Mouse (Mus musculus): Measurements from ENCODE around the gene Myh9.

The Myh9 gene

DNA sequence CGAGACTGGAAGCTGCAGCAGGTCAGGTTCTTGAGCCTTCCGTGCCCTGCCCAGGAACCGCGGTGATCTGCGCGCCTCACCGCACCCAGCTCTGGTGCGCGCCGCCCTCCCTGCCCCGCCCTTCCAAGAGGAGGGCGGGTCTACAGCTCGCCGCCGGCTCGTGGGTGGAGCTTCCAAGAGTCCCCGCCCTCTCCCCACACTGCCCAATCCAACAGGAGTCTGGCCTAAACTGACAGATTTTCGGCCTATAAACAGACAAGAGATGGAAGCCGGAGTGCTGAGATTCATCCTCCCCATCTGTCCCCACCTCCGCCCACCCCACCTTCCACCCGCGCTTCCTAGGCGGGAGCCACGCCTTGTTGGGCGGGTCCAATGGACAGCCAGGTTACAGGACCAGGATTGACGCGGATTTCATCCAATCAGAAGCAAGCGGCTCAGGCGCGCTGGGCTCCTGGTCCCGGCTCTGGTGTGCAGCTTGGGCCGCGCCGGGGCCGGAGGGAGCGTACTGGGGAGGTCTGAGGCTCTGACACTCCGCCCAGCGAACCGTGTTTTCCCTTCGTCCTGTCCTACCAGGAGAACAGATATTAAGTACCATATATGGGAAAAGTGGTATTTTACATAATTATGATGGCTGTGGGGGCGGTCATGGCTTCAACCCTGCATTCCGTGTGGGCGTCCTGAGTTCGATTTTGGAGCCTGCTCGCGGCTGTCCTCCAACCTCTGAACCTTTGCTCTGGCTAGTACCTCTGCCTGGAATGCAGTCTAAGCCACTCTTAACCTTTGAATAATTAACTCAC, at the start of gene Myh9:
Myh9 (minus strand) TSS at position 129 of the 797 bp plus-strand sequence.
- in situ Hi-C loops (cut with MboI, MseI) = loop anchor here in 1 of 2 experiments (5.0 to 25.0 kb wide), 2 partner anchors 40 to 1080 kb away; no protein-coding TSS in a partner anchor

GRCm38 (mm10) chr15:77891766-77892165, 49.8 kb upstream of the Myh9 start:
- in situ Hi-C loops (cut with MboI, MseI) = no loop called here

DNA sequence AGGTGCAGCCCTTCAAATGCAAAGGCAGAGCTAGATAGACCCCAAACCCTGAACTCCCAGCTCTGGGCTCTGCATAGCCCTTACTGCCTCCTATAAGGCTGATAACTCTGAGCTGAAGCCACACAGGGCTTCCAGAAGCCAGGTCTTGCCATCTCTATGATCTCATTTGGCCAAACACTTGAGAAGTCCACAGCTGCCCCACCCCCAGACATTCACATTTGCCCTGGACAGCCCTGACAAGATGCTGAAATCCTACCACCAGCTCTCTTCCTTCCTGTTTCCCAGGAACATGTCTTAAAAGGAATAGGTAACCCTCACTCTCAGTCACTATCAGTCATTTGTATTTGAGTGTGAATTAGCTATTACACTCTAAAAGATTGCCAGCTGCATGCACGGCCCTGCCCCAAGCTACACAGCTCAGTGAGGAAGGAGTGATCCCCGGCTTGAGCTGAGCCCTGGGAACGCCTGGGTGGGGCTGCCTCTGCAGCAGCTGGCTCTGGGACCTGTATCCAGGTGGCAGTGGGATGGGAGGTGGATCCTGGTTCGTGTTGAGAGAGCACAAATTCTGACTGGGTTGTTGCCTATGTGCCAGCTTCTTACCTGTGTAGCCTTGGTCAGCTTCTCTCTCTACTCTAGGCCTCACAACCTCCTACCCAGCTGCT, 47.9 kb upstream of the Myh9 start:
- in situ Hi-C loops (cut with MboI, MseI) = no loop called here

DNA sequence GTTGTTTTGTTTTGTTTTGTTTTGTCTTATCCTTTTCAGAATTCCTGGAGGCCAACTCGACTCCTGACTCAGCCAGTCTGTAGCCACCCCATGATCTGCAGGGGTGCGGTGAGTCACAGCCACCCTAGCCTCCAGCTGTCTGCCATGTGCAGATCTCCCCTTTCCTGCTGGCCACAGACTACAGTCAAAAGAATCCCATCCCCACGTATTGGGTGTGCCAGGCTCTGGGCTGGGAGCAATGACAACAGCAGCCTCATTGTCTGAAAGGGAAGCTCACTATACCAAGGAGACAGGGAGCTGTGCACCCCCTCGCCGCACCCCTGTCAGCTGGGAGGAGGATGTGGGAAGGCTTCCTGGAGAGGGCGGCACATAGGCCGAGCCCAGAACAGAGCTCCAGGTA, 46.3 kb upstream of the Myh9 start:
- in situ Hi-C loops (cut with MboI, MseI) = no loop called here

DNA sequence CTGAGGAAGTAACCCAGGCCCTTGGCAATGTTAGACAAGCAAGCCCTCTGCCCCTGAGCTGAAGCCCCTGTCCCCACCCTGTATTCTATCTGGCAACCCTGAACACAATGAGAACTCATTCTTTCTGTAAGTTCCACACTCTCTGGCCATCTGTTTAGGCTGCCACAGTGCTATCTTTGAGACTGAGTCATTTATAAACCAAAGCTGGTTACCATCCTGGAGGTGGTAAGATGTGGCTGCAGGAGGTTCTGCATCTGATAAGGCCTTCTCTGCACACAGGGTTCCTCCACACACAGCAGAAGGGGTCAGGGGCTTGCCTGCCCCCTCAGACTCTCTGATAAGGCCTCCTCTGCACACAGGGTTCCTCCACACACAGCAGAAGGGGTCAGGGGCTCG, 45.1 kb upstream of the Myh9 start:
- in situ Hi-C loops (cut with MboI, MseI) = no loop called here

- in situ Hi-C loops (cut with MboI, MseI) = no loop called here
Measured at GRCm38 (mm10) chr15:77886369-77887092, 44.6 kb upstream of the Myh9 start.

DNA sequence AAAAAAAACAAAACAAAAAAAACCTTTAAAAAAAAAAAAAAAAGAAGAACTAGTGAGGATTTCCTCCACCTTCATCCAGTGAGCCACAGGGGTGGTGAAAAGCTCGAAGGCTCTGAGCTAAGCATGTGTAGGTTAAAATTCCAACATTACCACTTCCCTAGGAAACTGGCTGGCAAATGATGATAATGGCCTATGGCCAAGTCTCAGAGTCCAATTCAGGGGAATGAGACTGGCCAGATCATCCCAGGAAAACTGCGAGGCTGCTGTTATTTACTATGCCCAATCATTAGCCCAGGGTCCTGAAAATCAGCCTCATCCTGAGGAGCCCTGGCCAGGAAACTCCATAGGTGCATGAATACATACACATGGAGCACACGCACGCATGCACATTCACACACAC, 44.0 kb upstream of the Myh9 start:
- in situ Hi-C loops (cut with MboI, MseI) = no loop called here

- in situ Hi-C loops (cut with MboI, MseI) = no loop called here
Measured at GRCm38 (mm10) chr15:77885159-77885558, 43.2 kb upstream of the Myh9 start.

GRCm38 (mm10) chr15:77883697-77884010, 41.7 kb upstream of the Myh9 start:
- in situ Hi-C loops (cut with MboI, MseI) = no loop called here

DNA sequence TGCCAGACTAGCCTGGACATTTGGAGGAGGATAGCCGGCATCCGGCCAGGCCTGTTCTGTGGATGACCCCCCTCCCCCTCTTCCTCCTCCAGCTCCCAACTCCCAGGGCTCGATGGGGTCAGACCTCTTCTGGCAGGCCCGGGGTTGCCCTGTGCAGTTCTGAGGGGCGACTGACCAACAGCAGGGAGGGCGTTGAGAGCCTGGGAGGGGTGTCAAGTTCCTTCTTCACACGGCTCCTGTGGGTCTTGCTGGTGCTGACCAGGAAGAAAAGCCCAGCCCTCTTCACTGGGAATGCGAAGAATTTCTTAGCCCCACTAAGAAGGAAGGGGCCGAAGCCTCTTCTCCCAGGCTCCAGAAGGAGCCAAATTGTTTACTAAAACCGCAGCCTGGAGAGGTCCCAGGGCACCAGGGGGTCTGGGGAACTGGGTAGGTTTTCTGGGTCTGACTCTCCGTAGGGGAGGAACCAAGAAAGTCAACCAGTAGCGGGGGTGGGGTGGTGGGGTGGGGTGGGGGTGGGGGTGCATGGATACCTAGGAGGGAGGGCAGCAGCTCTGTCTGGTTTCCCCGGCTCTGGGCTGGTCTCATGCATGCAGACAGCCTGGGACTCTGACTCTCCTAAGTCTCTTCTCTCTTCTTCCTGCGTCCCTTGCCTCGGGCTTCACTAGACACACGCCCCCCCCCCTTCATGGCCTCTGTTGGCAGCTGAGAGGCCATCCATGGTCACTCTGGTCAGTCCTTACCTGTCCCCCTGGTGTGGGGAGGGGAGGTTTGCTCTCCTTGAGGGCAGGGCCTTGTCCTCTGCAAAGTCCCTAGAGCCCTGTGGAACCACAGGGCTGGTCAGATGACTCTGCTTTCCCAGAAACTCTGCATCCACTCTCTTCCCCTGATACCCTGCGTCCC, 41.1 kb upstream of the Myh9 start:
- in situ Hi-C loops (cut with MboI, MseI) = no loop called here

DNA sequence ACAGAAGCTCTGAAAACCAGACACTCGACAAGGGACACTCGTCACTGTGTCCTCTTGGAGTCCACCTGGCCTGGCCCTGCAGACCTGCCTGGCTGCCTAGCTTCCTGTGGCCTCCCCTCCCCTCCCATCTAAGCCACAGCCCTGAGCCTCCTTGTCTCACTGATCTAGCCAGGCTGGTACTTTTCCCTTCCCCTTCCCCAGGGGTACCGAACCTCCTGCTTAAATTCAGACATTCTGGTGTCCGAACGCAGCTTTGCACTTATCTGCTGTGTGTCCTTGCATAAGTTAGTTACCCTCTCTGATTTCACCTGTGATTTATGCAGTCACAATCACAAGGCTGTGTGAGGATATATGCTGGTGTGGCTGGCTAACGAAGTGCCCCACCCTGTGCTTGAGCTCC, 40.3 kb upstream of the Myh9 start:
- in situ Hi-C loops (cut with MboI, MseI) = no loop called here

DNA sequence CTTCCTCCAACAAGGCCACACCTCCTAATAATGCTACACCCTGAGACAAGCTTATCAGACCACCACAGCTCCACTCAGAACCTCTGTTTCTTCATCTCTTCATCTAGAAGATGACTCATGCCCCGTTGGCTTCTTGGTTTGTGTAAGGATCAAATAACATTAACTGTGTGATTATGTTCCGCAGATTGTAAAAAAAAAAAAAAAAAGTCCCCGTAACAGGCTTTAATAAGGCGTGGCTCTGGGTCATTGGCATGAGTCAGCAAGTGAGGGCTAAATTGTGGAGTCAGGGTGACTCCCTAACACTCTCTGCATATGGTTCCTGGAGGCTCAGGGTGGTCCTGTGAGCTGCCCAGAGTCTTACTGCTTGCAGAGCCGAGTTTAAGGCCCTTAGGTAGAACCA, 39.7 kb upstream of the Myh9 start:
- in situ Hi-C loops (cut with MboI, MseI) = no loop called here

DNA sequence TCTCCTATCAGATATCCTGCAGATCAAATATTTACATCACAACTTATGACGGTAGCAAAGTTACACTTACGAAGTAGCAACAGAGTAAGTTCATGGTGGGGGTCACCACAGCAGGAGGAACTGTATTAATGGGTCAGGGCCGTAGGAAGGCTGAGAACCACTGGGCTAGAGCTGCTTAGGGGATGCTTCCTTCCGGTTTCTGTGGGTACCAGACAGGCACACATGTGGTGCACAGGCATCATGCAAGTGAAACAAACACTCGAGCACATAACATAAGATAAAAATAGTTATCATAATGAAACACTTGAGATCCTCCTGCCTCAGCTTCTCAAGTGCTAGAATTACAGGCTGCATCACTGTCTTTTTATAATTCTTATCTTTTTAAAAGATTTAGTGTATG, 38.8 kb upstream of the Myh9 start:
- in situ Hi-C loops (cut with MboI, MseI) = no loop called here

DNA sequence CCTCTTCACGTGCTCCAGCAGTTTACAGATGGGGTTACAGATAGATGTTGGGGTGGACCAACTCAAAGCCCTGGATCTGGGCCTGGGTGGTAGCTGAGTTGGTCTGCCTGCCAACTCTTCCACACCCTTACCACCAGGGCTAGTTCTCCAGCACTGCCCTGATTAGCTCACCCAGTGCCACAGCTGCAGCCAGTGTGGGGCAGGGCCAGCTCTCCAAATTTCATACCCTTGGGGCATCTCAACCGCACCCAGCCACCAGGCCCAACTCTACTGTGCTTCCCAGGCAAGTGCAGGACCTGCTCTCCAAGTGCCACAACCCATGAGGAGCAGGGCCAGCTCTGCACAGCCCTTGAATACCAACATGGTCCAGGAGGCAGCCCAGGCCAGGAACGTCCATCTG, 37.8 kb upstream of the Myh9 start:
- in situ Hi-C loops (cut with MboI, MseI) = no loop called here

GRCm38 (mm10) chr15:77877209-77877608, 35.2 kb upstream of the Myh9 start:
- in situ Hi-C loops (cut with MboI, MseI) = no loop called here

DNA sequence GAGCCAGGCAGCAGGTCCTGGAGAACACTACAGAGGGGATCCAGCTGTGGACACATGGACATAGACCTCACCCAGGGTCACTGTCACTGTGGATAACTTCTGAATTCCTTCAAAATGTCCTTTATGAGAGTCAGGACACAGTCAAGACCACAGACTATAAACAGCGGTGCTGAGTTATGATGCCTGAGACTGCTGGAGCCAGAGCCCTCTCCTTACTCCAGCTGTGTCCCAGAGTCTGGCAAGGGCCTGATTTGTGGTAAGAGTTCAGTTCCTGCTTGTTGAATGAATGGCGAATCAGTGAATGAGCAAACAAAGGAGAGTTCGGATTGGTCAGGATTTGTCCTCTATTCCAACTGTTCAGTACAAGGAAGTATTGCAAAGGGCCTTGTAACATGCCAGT, 34.7 kb upstream of the Myh9 start:
- in situ Hi-C loops (cut with MboI, MseI) = no loop called here

DNA sequence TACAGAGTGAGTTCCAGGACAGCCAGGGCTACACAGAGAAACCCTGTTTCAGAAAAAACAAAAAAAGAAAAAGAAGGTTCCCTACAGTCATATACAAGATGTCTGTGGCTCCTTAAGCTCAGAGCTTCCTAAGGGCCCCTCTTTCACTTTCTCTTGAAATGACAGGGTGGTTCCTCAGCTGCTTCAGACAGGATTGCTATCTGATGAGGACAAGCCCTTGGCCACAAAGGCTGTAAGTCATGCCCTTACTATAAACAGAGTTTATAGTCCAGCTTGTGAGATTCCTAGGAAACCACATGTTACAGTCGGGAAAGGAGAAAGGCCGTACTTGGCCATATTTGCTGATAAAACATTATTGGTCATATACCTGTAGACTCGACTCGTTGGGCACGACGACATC, 34.0 kb upstream of the Myh9 start:
- in situ Hi-C loops (cut with MboI, MseI) = no loop called here

- in situ Hi-C loops (cut with MboI, MseI) = no loop called here
Measured at GRCm38 (mm10) chr15:77874807-77875206, 32.8 kb upstream of the Myh9 start.

DNA sequence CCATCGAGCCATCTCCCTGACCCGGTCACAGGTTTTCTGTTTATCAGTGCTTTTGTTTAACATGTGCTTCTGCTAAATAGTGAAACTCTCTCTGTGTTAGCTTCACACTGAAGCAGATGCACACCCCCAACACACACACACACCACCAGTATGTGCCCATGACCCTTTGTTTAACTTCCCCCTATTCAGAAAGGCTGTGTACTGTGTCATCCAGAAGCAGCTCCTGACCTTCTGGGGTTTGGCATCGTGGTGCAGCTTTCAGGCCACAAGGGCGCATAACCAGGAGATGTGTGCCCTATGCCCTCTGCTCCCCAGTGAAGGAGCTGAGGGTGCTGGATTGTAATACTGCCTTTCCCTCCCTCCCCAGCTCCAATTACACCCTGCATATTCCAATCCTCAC, 32.3 kb upstream of the Myh9 start:
- in situ Hi-C loops (cut with MboI, MseI) = no loop called here

DNA sequence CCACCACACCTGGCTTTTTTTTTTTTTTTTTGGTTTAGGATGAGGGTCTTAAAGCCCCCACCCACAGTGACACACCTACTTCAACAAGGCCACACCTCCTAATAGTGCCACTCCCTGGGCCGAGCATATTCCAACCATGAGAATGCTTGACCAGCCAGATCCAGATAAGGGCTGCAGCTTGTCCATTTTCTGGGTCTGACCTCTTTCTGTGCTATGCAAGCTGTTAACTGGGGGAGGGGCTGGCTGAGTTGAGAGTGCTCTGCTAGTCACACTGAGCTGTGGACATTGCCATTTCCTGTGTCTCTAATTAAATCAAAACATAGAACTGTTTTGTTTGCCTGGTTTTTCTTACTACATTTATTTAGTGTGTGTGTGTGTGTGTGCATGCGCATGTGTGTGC, 31.6 kb upstream of the Myh9 start:
- in situ Hi-C loops (cut with MboI, MseI) = no loop called here

DNA sequence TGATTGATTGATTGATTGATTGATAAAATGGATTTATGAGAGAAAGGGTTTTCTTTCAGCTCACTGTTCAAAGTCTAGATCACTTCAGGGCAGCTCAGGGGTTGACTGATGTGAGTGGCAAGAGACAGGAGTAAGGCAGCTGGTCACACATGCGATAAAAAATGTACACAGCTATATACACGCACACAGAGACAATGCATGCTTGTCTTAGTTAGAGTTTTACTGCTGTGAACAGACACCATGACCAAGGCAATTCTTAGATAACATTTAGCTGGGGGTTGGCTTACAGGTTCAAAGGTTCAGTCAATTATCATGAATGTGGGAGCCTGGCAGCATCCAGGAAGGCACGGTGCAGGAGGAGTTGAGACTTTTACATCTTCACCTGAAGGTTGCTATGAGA, 31.0 kb upstream of the Myh9 start:
- in situ Hi-C loops (cut with MboI, MseI) = no loop called here

GRCm38 (mm10) chr15:77868340-77868739, 26.4 kb upstream of the Myh9 start:
- in situ Hi-C loops (cut with MboI, MseI) = loop anchor here in 1 of 2 experiments (10.0 kb wide), 1 partner anchor 986 kb away; the partner anchor contains the start of gene Lgals2

Data from T-helper 17 cell (primary cell).